Mouse (Mus musculus) left cerebral cortex, adult 11 months (tissue): ENCODE measurements around the gene Ctnna3.

Source experiments
- DNase-seq: peaks from one replicate; pipeline ENCODE4 v3.0.0; 2022; ENCODE audit warnings: low spot score

Gene Ctnna3

DNA sequence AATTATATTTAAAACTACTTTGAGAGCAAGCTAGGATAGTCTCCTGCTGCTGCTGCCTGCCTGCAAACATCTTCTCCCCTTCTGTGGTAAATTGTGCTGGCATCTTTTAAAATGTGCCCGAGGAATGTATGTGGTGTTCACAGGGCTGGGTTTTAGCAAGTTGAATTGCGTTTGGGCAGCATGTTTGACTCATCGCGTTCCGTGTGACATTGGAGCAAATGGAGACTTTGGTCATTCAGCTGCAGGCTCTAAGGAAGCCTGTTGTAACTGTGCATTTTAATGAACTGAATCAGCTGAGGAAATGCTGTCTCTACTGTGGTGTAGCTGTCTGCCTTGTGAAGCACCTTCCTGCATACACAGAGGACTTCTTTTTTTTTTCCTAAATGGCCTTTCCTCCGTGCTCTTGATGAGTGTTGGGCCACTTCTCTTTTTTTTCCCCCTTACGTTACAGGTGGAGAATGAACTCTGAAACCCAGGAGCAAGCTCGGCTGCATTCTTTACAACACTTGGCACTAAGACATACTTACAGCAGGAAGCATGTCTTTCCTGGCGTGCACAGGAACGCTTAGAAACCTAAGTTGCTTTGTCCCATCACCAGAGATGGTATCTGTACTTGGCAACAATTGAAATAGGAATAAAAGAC, 646.6 kb downstream of the Ctnna3 start:
- no peak for DNase-seq

DNA sequence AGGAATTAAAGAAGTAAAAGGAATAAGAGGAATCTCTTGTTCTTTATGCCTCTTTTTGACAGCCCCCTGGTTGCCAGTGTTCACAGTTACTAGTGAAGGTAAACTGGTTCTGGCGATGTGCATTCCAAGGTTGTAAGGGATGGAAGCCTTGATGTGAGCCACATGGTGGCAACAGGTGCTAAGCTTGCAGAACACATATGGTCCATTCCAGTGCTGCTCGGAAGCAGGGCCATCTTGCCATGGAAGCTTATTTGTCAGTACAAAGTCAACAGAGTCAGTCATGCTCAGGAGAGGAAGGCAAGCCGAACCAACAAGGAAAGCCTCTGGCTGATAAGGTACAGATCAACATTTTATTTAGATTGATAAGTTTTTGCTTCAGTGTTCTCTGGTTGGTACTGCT, 652.4 kb downstream of the Ctnna3 start:
- no peak for DNase-seq

- DNase-seq, result no peak
These were observed 653.9 kb downstream of the Ctnna3 start for GRCm38 (mm10) chr10:64083813-64084212.

- no peak for DNase-seq
These were observed 654.6 kb downstream of the Ctnna3 start for GRCm38 (mm10) chr10:64084465-64084864.

DNA sequence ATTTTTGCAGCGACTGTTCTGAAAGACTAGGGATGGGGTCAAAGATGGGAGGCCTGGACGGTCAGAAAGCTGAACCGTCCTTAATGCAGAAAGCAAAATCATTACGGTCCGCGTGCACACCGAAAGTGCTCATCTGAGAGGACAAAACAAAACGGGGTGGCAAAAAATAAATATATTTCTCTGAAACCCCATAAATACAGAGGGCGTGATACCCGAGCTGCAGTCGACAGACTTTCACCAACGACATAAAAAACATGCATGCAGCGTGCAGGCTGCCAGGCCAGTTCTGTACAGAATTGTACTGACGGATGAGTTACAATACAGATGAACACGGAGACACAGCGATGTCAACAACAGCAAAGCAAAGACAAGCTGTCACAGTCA, 656.3 kb downstream of the Ctnna3 start:
- no peak for DNase-seq

DNA sequence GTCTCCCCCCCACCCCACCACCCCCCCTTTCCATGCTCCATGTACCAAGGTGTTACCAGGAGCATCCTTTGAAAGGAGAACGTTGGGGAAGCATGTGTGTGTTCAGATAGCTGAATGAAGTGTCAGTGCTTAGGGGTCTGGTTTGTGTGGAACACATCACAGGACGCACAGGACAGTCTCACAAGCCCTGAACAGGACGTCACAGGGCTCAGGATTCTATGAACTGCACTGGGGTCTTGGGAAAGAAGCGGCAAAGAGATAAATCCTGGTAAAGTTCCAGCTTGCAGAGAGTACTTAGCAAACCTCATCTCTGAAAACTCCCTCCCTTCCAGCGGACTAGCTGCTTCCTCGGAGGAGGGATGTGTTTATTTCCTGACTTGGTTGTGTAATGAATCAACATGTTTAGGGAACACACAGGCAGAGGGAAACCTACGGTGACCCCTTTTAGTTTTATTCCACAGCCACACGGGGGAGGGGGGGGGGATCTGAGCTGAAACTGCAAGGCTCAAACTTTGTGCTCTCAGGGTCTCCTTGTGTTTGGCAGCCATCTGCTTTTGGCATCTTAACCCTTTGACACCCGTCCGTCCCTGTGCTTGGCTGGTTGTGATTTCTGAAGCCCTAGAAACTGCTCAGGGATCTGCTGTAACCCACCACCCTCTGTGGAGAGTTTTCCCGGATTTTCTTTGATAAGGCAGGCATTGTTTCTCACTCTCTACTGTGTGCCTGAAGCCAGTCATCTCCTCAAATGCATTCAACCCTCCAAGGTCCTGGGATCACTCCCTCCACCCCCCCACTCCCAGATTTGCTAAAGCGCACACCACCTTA, 656.9 kb downstream of the Ctnna3 start:
- no peak for DNase-seq

DNA sequence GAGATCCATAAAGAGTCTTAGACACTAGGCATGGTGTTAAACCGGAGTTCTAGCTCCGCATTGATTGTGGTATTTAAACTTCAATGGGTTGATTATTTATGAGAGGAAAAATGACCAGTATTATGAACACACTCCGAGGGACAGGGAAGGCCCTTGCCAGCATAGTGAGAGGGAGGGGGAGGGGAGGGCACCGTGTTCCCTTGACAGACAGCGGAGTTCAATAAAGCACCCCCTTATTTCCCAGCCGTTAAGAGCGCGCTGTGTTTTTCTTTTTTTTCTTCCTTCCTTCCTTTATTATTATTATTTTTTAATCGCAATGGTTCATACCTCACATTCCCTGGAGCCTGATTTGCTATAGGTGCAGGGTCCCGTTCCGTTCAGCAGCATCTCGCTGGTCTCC, 657.6 kb downstream of the Ctnna3 start:
- no peak for DNase-seq

DNA sequence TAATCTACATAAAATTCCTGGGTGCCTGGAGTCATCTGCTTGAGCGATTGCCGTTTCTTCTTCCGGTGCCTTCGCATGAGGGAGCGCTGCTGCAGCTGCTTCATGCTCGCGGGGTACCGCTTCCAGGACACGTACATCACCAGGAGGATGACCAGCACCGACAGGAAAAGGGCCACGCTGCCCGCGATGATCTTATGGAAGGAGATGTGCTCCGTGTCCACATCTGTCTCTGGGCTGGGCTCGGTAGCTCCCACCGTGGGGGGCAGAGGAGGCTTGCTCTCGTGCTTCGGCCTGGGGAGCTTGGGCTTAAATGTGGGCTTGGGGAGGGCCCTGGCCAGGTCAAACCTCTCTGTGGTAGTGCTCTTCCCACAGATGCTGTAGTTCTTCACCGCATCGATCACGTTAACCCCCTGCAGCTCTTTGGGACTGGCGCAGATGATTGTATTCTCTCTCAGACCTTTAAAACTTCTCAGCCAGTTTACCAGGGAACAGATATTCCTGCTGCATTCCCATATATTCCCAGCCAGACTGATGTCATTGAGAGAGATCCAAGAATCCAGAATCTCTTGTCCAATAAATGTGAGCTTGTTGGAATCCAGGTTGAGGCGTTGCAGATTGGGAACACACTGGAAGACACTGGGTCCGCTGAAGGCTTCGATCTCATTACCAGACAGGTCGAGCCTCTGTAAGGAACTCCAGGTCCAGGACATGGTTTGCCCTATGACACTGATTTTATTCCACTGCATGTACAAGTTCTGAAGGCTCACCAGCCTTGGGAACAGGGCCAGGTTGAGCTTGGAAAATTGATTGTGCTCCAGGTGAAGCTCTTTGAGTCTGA, 658.3 kb downstream of the Ctnna3 start:
- no peak for DNase-seq

GRCm38 (mm10) chr10:64088774-64089460, 659.0 kb downstream of the Ctnna3 start:
- no peak for DNase-seq

DNA sequence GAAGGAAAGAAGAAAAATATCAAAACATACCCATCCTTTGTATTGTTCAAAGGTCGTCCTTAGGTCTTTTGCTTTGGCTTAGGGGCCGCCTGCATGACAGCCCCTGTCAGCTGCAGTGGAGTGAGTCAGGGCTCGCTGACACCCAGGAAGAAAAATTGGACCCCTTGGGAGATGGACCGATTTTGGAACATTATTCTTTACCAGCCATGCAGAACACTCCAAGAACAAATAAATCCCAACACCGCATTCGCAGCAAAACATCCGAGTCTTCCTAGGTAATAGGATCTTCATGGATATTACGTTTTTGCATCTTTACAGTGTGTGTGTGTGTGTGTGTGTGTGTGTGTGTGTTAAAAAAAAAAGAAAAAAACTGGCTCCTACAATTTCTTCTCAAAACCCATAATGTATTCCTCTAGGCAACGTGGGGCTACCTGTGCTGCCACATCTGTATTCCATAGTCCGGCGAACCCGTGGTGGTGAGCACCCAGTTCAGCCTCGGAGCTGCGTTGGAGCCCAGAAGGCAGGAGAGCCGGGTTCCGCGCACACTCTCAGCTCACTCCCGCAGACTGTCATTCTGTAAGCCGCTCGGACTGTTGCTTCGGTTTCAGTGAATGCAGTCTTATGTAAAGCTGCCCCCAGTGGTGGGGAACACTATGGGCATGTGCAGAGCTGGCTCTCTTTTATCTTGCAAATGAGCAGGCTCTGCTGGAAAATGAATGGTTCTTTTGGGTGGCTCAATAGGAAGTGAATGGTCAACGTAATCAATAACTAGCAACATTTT, 660.0 kb downstream of the Ctnna3 start, which contains the start of gene Lrrtm3:
Gene Lrrtm3 (minus strand): TSS at position 598 of the 781 bp plus-strand sequence.
- peak; percentile 85 for DNase-seq

DNA sequence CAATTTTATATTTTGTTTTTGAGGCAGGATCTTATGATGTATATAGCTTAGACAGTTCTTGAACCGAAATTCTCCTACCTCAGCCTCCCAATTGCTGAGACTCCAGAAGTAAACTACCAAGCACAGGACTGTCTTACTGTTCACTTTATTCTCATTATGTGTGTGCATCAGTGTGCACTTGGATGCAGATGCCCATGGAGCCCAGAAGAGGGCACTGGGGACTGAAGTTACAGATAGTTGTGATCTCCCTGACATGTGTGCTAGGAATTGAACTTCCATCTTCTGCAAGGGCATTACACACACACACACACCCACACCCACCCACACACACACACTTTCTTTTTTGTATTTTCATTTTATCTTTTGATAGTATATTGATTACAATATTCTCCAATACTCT, 666.6 kb downstream of the Ctnna3 start:
- DNase-seq, result no peak

GRCm38 (mm10) chr10:64115246-64115645, 685.3 kb downstream of the Ctnna3 start:
- no peak for DNase-seq

- DNase-seq, result no peak
These were observed 688.9 kb downstream of the Ctnna3 start for GRCm38 (mm10) chr10:64118833-64119232.

DNA sequence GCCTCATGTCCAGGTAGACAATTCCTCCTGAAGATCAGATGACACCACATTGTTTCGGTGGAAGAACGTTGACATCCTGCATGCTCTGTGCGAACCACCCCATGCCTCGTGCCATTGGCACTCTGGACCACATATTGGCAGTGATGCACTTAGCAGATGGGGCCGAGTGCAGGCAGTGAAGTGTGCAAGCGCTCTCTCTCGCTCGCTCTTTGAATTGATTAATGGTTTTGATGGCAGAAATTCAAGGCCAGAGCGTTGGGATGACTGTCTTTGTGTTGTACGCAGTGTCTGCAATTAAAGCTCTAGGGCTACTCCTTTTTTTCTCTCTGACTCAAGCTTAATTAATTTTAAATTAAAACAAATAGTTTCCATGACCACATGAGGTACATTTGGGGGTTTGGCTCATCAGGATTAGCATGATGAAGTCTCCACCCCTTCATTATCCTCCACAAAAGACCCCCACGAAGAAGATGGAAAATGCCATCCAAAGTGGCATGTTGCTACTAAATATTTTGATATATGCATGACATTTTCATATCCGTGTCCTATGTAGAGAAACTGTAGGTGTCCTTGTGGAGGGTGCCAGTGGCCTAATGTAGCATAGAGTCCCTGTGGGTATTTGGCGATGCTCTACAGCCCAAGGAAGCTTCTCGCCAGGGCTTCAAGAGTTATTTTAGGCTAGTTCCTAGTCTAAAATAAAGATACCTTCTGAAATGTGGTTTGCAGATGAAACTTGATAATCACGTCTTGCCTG, 700.7 kb downstream of the Ctnna3 start:
- DNase-seq, result no peak

GRCm38 (mm10) chr10:64133461-64133860, 703.6 kb downstream of the Ctnna3 start:
- DNase-seq, result no peak

DNA sequence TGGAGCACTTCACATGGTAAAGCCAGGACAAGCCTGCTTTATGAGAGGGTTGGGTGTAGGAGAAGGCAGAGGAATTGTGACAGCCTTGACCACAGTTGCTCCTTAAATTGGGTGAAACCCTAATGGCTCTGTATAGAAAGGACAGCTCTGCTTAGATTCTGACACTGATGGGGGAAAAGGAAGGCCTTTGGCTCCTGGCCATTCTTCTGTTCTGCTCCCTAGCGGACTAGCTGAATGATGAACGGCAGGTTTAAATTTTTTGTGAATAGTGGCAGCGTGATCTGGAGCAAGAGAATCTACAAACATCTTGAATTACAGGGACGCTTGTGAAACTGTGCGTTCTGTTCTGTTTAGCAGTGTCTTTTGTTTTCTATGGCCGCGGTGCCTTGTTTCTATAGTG, 705.6 kb downstream of the Ctnna3 start:
- no peak for DNase-seq

GRCm38 (mm10) chr10:64146511-64146910, 716.6 kb downstream of the Ctnna3 start:
- DNase-seq, result no peak

GRCm38 (mm10) chr10:64181696-64182095, 751.8 kb downstream of the Ctnna3 start:
- peak; percentile 28 for DNase-seq

- DNase-seq, result peak; percentile 40
These were observed 752.8 kb downstream of the Ctnna3 start for GRCm38 (mm10) chr10:64182731-64183130.

- DNase-seq, result no peak
These were observed 758.1 kb downstream of the Ctnna3 start for GRCm38 (mm10) chr10:64188046-64188445.
